16 mouse cellular contexts compared by ENCODE assay signal in genomic region chr11:24258340-24258739, GRCm38 (mm10).
"Had no signal": no experiment of that assay in that cellular context is flagged by ENCODE, and none has a peak within 500 bp of the region (broad histone marks: within the 10 kb centered on the region; RNA-seq: fewer than 3 reads in every experiment).

No protein-coding gene starts in this region.

- H3K4me1 ChIP-seq: limb, embryonic 15.5 days; liver, embryonic 12.5 days; midbrain, embryonic 12.5 days; neural tube, embryonic 15.5 days; stomach, embryonic 15.5 days had no signal

- H3K27me3 ChIP-seq: limb, embryonic 15.5 days; liver, embryonic 12.5 days; midbrain, embryonic 12.5 days; neural tube, embryonic 15.5 days; stomach, embryonic 15.5 days had no signal

- H3K9me3 ChIP-seq: limb, embryonic 15.5 days; liver, embryonic 12.5 days; midbrain, embryonic 12.5 days; neural tube, embryonic 15.5 days; stomach, embryonic 15.5 days had no signal

- H3K36me3 ChIP-seq: limb, embryonic 15.5 days; liver, embryonic 12.5 days; midbrain, embryonic 12.5 days; neural tube, embryonic 15.5 days; stomach, embryonic 15.5 days had no signal

- H3K4me3 ChIP-seq: left cerebral cortex, adult 2 months; limb, embryonic 15.5 days; liver, embryonic 12.5 days; midbrain, embryonic 12.5 days; myocyte; neural tube, embryonic 15.5 days; stomach, embryonic 15.5 days had no signal

- H3K9ac ChIP-seq: limb, embryonic 15.5 days; liver, embryonic 12.5 days; lung, embryonic 14.5 days; midbrain, embryonic 12.5 days; neural tube, embryonic 15.5 days; stomach, embryonic 15.5 days had no signal

- ATAC-seq: intestine, postnatal 0 days; liver, embryonic 12.5 days had no signal

- H3K4me2 ChIP-seq: limb, embryonic 15.5 days; liver, embryonic 12.5 days; lung, embryonic 14.5 days; midbrain, embryonic 12.5 days; neural tube, embryonic 15.5 days; stomach, embryonic 15.5 days had no signal

- H3K27ac ChIP-seq: left cerebral cortex, adult 2 months; limb, embryonic 15.5 days; liver, embryonic 12.5 days; midbrain, embryonic 12.5 days; neural tube, embryonic 15.5 days; stomach, embryonic 15.5 days had no signal

- DNase-seq: kidney, adult 9 months; kidney, postnatal 14 days; lung, embryonic 14.5 days; lung, postnatal 10 days; lung, postnatal 4 days; right cerebral cortex, postnatal 4 days; thymus, adult 2 months; thymus, postnatal 25 days had no signal
